Mouse (Mus musculus) midbrain, embryonic 11.5 days (tissue): ENCODE results near the gene H2-DMb1. TPM values are rescaled to one million over a fixed set of nuclear protein-coding genes. Genes with fewer than 3 reads are reported as not detected.

ENCODE experiments used
- ATAC-seq: fragments of 200-750 bp; cut with Nextera tagmentation; 2 replicates; pipeline ENCODE4 v1.8.0; 2017; ENCODE audit warnings: moderate TSS enrichment, moderate library complexity; ENCODE audit not compliant: low FRiP score
- DNase-seq: peaks from one replicate; pipeline ENCODE4 v3.0.0; 2015; ENCODE audit warnings: low spot score; ENCODE audit errors: missing footprints
- H3K27ac ChIP-seq: fragments of 300-500 bp; sonication (generic); 2 replicates; pipeline ENCODE4 v1.5.1; 2014; ENCODE audit warnings: low read depth, low read length
- H3K27me3 ChIP-seq: fragments of 300-500 bp; sonication (generic); 2 replicates; pipeline ENCODE4 v1.6.1; 2014; ENCODE audit warnings: mild to moderate bottlenecking, low read length, moderate library complexity, mixed read lengths; ENCODE audit not compliant: control insufficient read depth, insufficient read depth
- H3K36me3 ChIP-seq: fragments of 300-500 bp; sonication (generic); 2 replicates; pipeline ENCODE4 v1.6.1; 2014; ENCODE audit warnings: mild to moderate bottlenecking, low read length, moderate library complexity, mixed read lengths; ENCODE audit not compliant: control insufficient read depth, insufficient read depth
- H3K4me1 ChIP-seq: fragments of 300-500 bp; sonication (generic); 2 replicates; pipeline ENCODE4 v1.6.1; 2014; ENCODE audit warnings: low read length; ENCODE audit not compliant: control insufficient read depth, insufficient read depth
- H3K4me2 ChIP-seq: fragments of 300-500 bp; sonication (generic); 2 replicates; pipeline ENCODE4 v1.6.1; 2014; ENCODE audit warnings: mild to moderate bottlenecking, moderate library complexity
- H3K4me3 ChIP-seq: fragments of 300-500 bp; sonication (generic); 2 replicates; pipeline ENCODE4 v1.5.1; 2014; ENCODE audit warnings: low read depth, low read length
- H3K9ac ChIP-seq: fragments of 300-500 bp; sonication (generic); 2 replicates; pipeline ENCODE4 v1.6.1; 2014; ENCODE audit warnings: low read length
- H3K9me3 ChIP-seq: fragments of 300-500 bp; sonication (generic); 2 replicates; pipeline ENCODE4 v1.6.1; 2016; ENCODE audit warnings: low read length; ENCODE audit not compliant: control insufficient read depth
- WGBS: fragments of 180-500 bp; shearing (Covaris S2); extraction: QIAGEN DNeasy Blood & Tissue Kit; methylation state at CpG from one replicate; pipeline ENCODE4 v1.1.7; 2014; 5-methylcytosine and 5-hydroxymethylcytosine counted together
- polyA plus RNA-seq: library from polyadenylated mRNA; unstranded; fragments of >200 nt; fragmentation: Nextera tagmentation; extraction: Ambion mirVana; gene quantifications from 2 replicates; pipeline ENCODE4 v1.2.1, GENCODE M21; 2014

The H2-DMb1 gene
- polyA plus RNA-seq, 1 experiment from 2014 or later: 0.38 TPM

GRCm38 (mm10) chr17:34179019-34179418, 26.1 kb downstream of the H2-DMb1 start:
- Histone ChIP-seq H3K27me3 (no peaks in the 10 kb centered on the region; the same call in 1 of the 2 replicates), H3K4me2 (no peak overlapping the region), H3K9me3 (peaks cover 3% of the 10 kb centered on the region; the same call in 1 of the 2 replicates), H3K27ac (no peak overlapping the region), H3K4me3 (no peak overlapping the region), H3K36me3 (no peaks in the 10 kb centered on the region), H3K9ac (no peak overlapping the region), H3K4me1 (no peaks in the 10 kb centered on the region)
- WGBS: 74% methylated on average over 6 of the region's 6 CpGs
- no peak for DNase-seq
- no peak for ATAC-seq

GRCm38 (mm10) chr17:34179913-34180859, 27.3 kb downstream of the H2-DMb1 start:
- Histone ChIP-seq H3K4me2 (no peak overlapping the region), H3K27me3 (peaks cover under 1% of the 10 kb centered on the region; the same call in 1 of the 2 replicates), H3K4me3 (no peak overlapping the region), H3K9ac (no peak overlapping the region), H3K4me1 (no peaks in the 10 kb centered on the region), H3K36me3 (no peaks in the 10 kb centered on the region), H3K9me3 (peaks cover 3% of the 10 kb centered on the region; the same call in 1 of the 2 replicates), H3K27ac (no peak overlapping the region)
- WGBS: 78% methylated on average over 13 of the region's 13 CpGs
- DNase-seq (no peak), ATAC-seq (no peak)

- no peak overlapping the region for H3K4me3 ChIP-seq
- H3K4me2 ChIP-seq: no peak overlapping the region
- no peaks in the 10 kb centered on the region for H3K36me3 ChIP-seq
- H3K27me3 ChIP-seq: peaks cover 33% of the 10 kb centered on the region
- WGBS: 77% methylated on average over 15 of the region's 15 CpGs
- DNase-seq: no peak
- no peaks in the 10 kb centered on the region for H3K9me3 ChIP-seq
- ATAC-seq: no peak
- H3K9ac ChIP-seq: no peak overlapping the region
- no peak overlapping the region for H3K27ac ChIP-seq
- peaks cover 11% of the 10 kb centered on the region for H3K4me1 ChIP-seq
Measured at GRCm38 (mm10) chr17:34183564-34184219, 30.8 kb downstream of the H2-DMb1 start.

- H3K4me3 ChIP-seq: no peak overlapping the region
- no peak overlapping the region for H3K27ac ChIP-seq
- DNase-seq (no peak), ATAC-seq (no peak)
- H3K9ac ChIP-seq: no peak overlapping the region
- peaks cover 11% of the 10 kb centered on the region for H3K4me1 ChIP-seq
- no peak overlapping the region for H3K4me2 ChIP-seq
- H3K27me3 ChIP-seq: peaks cover 38% of the 10 kb centered on the region
- WGBS: 84% methylated on average over 9 of the region's 9 CpGs
- H3K36me3 ChIP-seq: no peaks in the 10 kb centered on the region
- no peaks in the 10 kb centered on the region for H3K9me3 ChIP-seq
Measured at GRCm38 (mm10) chr17:34185526-34185925, 32.7 kb downstream of the H2-DMb1 start.

GRCm38 (mm10) chr17:34186885-34187260, 34.0 kb downstream of the H2-DMb1 start:
- Histone ChIP-seq H3K27me3 (peaks cover 38% of the 10 kb centered on the region), H3K4me1 (peaks cover 11% of the 10 kb centered on the region), H3K36me3 (no peaks in the 10 kb centered on the region), H3K9ac (peak overlapping the region; percentile 33), H3K4me3 (peak overlapping the region; percentile 30), H3K9me3 (no peaks in the 10 kb centered on the region), H3K27ac (no peak overlapping the region), H3K4me2 (peak overlapping the region; percentile 55)
- WGBS: 5% methylated on average over 14 of the region's 14 CpGs
- ATAC-seq (no peak), DNase-seq (no peak)

GRCm38 (mm10) chr17:34187261-34187916, 34.5 kb downstream of the H2-DMb1 start, which contains the start of the genes Tap1 and Psmb9:
Gene Tap1, plus strand, starts transcription at chr17:34187553.
Gene Psmb9, minus strand, starts transcription at chr17:34187764.
- peak within 1 kb of the TSS; percentile 33 for H3K9ac ChIP-seq
- H3K4me1 ChIP-seq: peaks cover 11% of the 10 kb centered on the region
- peak within 1 kb of the TSS; percentile 30 for H3K4me3 ChIP-seq
- WGBS: under 1% methylated on average over 46 of the region's 46 CpGs
- H3K36me3 ChIP-seq: no peaks in the 10 kb centered on the region
- ATAC-seq: peak; percentile 88
- H3K27me3 ChIP-seq: peaks cover 39% of the 10 kb centered on the region
- H3K9me3 ChIP-seq: no peaks in the 10 kb centered on the region
- H3K27ac ChIP-seq: no peak within 1 kb of the TSS
- DNase-seq: peak; percentile 99
- peak within 1 kb of the TSS; percentile 55 for H3K4me2 ChIP-seq

- peak; percentile 30; the same call in 1 of the 2 replicates for ATAC-seq
Measured at GRCm38 (mm10) chr17:34188010-34188409, 35.1 kb downstream of the H2-DMb1 start.

GRCm38 (mm10) chr17:34188986-34189385, 36.1 kb downstream of the H2-DMb1 start:
- ATAC-seq (no peak), DNase-seq (no peak)
- no peak overlapping the region for H3K27ac ChIP-seq
- no peak overlapping the region for H3K4me2 ChIP-seq
- H3K9ac ChIP-seq: no peak overlapping the region
- H3K36me3 ChIP-seq: no peaks in the 10 kb centered on the region
- no peak overlapping the region for H3K4me3 ChIP-seq
- H3K9me3 ChIP-seq: no peaks in the 10 kb centered on the region
- 69% methylated on average over 6 of the region's 6 CpGs for WGBS
- peaks cover 11% of the 10 kb centered on the region for H3K4me1 ChIP-seq
- H3K27me3 ChIP-seq: peaks cover 48% of the 10 kb centered on the region

More at GRCm38 (mm10) chr17:34188010-34188409, 35.1 kb downstream of the H2-DMb1 start:
- WGBS: 3% methylated on average over 20 of the region's 20 CpGs
- Histone ChIP-seq H3K4me3 (peak overlapping the region; percentile 30), H3K4me2 (peak overlapping the region; percentile 55), H3K9ac (peak overlapping the region; percentile 33), H3K27ac (no peak overlapping the region), H3K36me3 (no peaks in the 10 kb centered on the region), H3K4me1 (peaks cover 11% of the 10 kb centered on the region), H3K27me3 (peaks cover 44% of the 10 kb centered on the region), H3K9me3 (no peaks in the 10 kb centered on the region)
- DNase-seq: peak; percentile 84
